Mouse (Mus musculus) neural tube, embryonic 14.5 days (tissue): ENCODE measurements around the gene Usp6nl. TPM values are rescaled to one million over a fixed set of nuclear protein-coding genes. Genes with fewer than 3 reads are reported as not detected.
A peak's percentile ranks its signal among the peaks of the same experiment; 100 is the strongest.

ENCODE experiments used
- ATAC-seq: fragments of 200-750 bp; cut with Nextera tagmentation; 2 replicates; pipeline ENCODE4 v1.8.0; 2017; ENCODE audit warnings: low read depth, mild to moderate bottlenecking, moderate TSS enrichment, moderate library complexity
- H3K27ac ChIP-seq: fragments of 300-500 bp; sonication (generic); 2 replicates; pipeline ENCODE4 v1.5.1; 2014; ENCODE audit warnings: low read depth, mild to moderate bottlenecking, control low read depth, low read length, moderate library complexity, mixed read lengths
- H3K27me3 ChIP-seq: fragments of 300-500 bp; sonication (generic); 2 replicates; pipeline ENCODE4 v1.6.1; 2014; ENCODE audit warnings: low read length; ENCODE audit not compliant: control insufficient read depth, insufficient read depth
- H3K36me3 ChIP-seq: fragments of 300-500 bp; sonication (generic); 2 replicates; pipeline ENCODE4 v1.6.1; 2014; ENCODE audit warnings: low read length, mixed read lengths; ENCODE audit not compliant: control insufficient read depth, insufficient read depth
- H3K4me1 ChIP-seq: fragments of 300-500 bp; sonication (generic); 2 replicates; pipeline ENCODE4 v1.6.1; 2014; ENCODE audit warnings: low read length; ENCODE audit not compliant: control insufficient read depth, insufficient read depth
- H3K4me2 ChIP-seq: fragments of 300-500 bp; sonication (generic); 2 replicates; pipeline ENCODE4 v1.6.1; 2014; ENCODE audit warnings: mild to moderate bottlenecking, low read depth, low read length, control low read depth
- H3K4me3 ChIP-seq: fragments of 300-500 bp; sonication (generic); 2 replicates; pipeline ENCODE4 v1.5.1; 2014; ENCODE audit warnings: low read depth, low read length, control low read depth, mixed read lengths
- H3K9ac ChIP-seq: fragments of 300-500 bp; sonication (generic); replicated peaks from 2 replicates; pipeline ENCODE4 v1.6.1; 2014; ENCODE audit warnings: low read depth, mild to moderate bottlenecking, control low read depth, low read length, mixed read lengths
- H3K9me3 ChIP-seq: fragments of 300-500 bp; sonication (generic); 2 replicates; pipeline ENCODE4 v1.6.1; 2016; ENCODE audit warnings: low read length; ENCODE audit not compliant: control insufficient read depth
- WGBS: fragments of 180-500 bp; shearing (Covaris S2); extraction: QIAGEN DNeasy Blood & Tissue Kit; methylation state at CpG from one replicate; pipeline ENCODE4 v1.1.7; 2014; 5-methylcytosine and 5-hydroxymethylcytosine counted together
- polyA plus RNA-seq: library from polyadenylated mRNA; unstranded; fragments of >200 nt; fragmentation: Nextera tagmentation; extraction: Ambion mirVana; gene quantifications from 2 replicates; pipeline ENCODE4 v1.2.1, GENCODE M21; 2014

The Usp6nl gene
- polyA plus RNA-seq, 1 experiment from 2014 or later = 10.0 TPM

GRCm38 (mm10) chr2:6337436-6337835 lies 15.0 kb downstream of the Usp6nl start:
- H3K4me3 ChIP-seq = no peak overlapping the region
- H3K9me3 ChIP-seq = no peaks in the 10 kb centered on the region
- H3K9ac ChIP-seq = no peak overlapping the region
- no peaks in the 10 kb centered on the region for H3K4me1 ChIP-seq
- no peak overlapping the region for H3K27ac ChIP-seq
- H3K27me3 ChIP-seq = no peaks in the 10 kb centered on the region
- no peak overlapping the region for H3K4me2 ChIP-seq
- no peak for ATAC-seq
- no peaks in the 10 kb centered on the region for H3K36me3 ChIP-seq
- 89% methylated on average over 2 of the region's 2 CpGs for WGBS

- Histone ChIP-seq H3K9ac (no peak overlapping the region), H3K27me3 (no peaks in the 10 kb centered on the region), H3K4me1 (no peaks in the 10 kb centered on the region), H3K4me3 (no peak overlapping the region), H3K36me3 (no peaks in the 10 kb centered on the region), H3K9me3 (no peaks in the 10 kb centered on the region), H3K4me2 (no peak overlapping the region), H3K27ac (no peak overlapping the region)
- ATAC-seq = no peak
- 84% methylated on average over 9 of the region's 9 CpGs for WGBS
These were observed 15.7 kb downstream of the Usp6nl start for GRCm38 (mm10) chr2:6338031-6338629.

GRCm38 (mm10) chr2:6340439-6340838 lies 18.0 kb downstream of the Usp6nl start:
- ATAC-seq = no peak
- Histone ChIP-seq H3K9ac (no peak overlapping the region), H3K4me3 (no peak overlapping the region), H3K36me3 (no peaks in the 10 kb centered on the region), H3K27ac (no peak overlapping the region), H3K4me2 (no peak overlapping the region), H3K27me3 (no peaks in the 10 kb centered on the region), H3K9me3 (no peaks in the 10 kb centered on the region), H3K4me1 (no peaks in the 10 kb centered on the region)
- WGBS = 92% methylated on average over 2 of the region's 2 CpGs

GRCm38 (mm10) chr2:6341496-6341895 lies 19.0 kb downstream of the Usp6nl start:
- H3K9ac ChIP-seq = no peak overlapping the region
- H3K27me3 ChIP-seq = no peaks in the 10 kb centered on the region
- no peak overlapping the region for H3K4me3 ChIP-seq
- H3K27ac ChIP-seq = no peak overlapping the region
- 87% methylated on average over 7 of the region's 7 CpGs for WGBS
- no peak for ATAC-seq
- H3K4me2 ChIP-seq = no peak overlapping the region
- H3K4me1 ChIP-seq = no peaks in the 10 kb centered on the region
- H3K9me3 ChIP-seq = no peaks in the 10 kb centered on the region
- no peaks in the 10 kb centered on the region for H3K36me3 ChIP-seq

- ATAC-seq = peak; percentile 66; the same call in 1 of the 2 replicates
- Histone ChIP-seq H3K4me1 (peaks cover 5% of the 10 kb centered on the region; the same call in 1 of the 2 replicates), H3K9me3 (no peaks in the 10 kb centered on the region), H3K36me3 (no peaks in the 10 kb centered on the region), H3K9ac (no peak overlapping the region), H3K27ac (no peak overlapping the region), H3K4me2 (no peak overlapping the region), H3K27me3 (no peaks in the 10 kb centered on the region), H3K4me3 (no peak overlapping the region)
- WGBS = 74% methylated on average over 11 of the region's 11 CpGs
These were observed 27.0 kb downstream of the Usp6nl start for GRCm38 (mm10) chr2:6349256-6350092.

GRCm38 (mm10) chr2:6350164-6350563 lies 27.7 kb downstream of the Usp6nl start:
- Histone ChIP-seq H3K4me3 (no peak overlapping the region), H3K36me3 (no peaks in the 10 kb centered on the region), H3K9me3 (no peaks in the 10 kb centered on the region), H3K27me3 (no peaks in the 10 kb centered on the region), H3K4me1 (peaks cover 5% of the 10 kb centered on the region; the same call in 1 of the 2 replicates), H3K9ac (no peak overlapping the region), H3K27ac (no peak overlapping the region), H3K4me2 (no peak overlapping the region)
- ATAC-seq = no peak
- WGBS = 90% methylated on average over 9 of the region's 9 CpGs

- no peak overlapping the region for H3K27ac ChIP-seq
- no peak for ATAC-seq
- H3K4me2 ChIP-seq = no peak overlapping the region
- H3K9ac ChIP-seq = no peak overlapping the region
- H3K27me3 ChIP-seq = no peaks in the 10 kb centered on the region
- H3K9me3 ChIP-seq = no peaks in the 10 kb centered on the region
- H3K4me3 ChIP-seq = no peak overlapping the region
- no peaks in the 10 kb centered on the region for H3K36me3 ChIP-seq
- WGBS = 88% methylated on average over 7 of the region's 7 CpGs
- H3K4me1 ChIP-seq = peaks cover 5% of the 10 kb centered on the region; the same call in 1 of the 2 replicates
These were observed 28.6 kb downstream of the Usp6nl start for GRCm38 (mm10) chr2:6350931-6351695.

- Histone ChIP-seq H3K36me3 (no peaks in the 10 kb centered on the region), H3K27me3 (no peaks in the 10 kb centered on the region), H3K4me2 (no peak overlapping the region), H3K4me3 (no peak overlapping the region), H3K27ac (no peak overlapping the region), H3K9ac (no peak overlapping the region), H3K4me1 (peaks cover 5% of the 10 kb centered on the region; the same call in 1 of the 2 replicates), H3K9me3 (no peaks in the 10 kb centered on the region)
- ATAC-seq = peak; percentile 44; the same call in 1 of the 2 replicates
- WGBS = 45% methylated on average over 14 of the region's 14 CpGs
These were observed 30.1 kb downstream of the Usp6nl start for GRCm38 (mm10) chr2:6352541-6352971.
